Mouse (Mus musculus): ENCODE results near the gene Bivm. TPM values are rescaled to one million over a fixed set of nuclear protein-coding genes. Genes with fewer than 3 reads are reported as not detected.

The Bivm gene
- polyA plus RNA-seq, 1 experiment = 2.1 TPM

GRCm38 (mm10) chr1:44122256-44122655 is 3.5 kb downstream of the Bivm start:
- 5% methylated on average over 3 of the region's 3 CpGs for WGBS
- TF ChIP-seq POLR2A (IDR thresholded peaks at IDR 0.05; ENCODE audit: borderline replicate concordance, control insufficient read depth, low read depth, low read length) (no peak), CTCF (IDR thresholded peaks at IDR 0.05; ENCODE audit: control insufficient read depth, insufficient read depth, low read length) (no peak)
- Histone ChIP-seq H3K27ac (ENCODE audit: control insufficient read depth, insufficient read depth, low read depth, low read length, poor library complexity) (no peak overlapping the region), H3K4me1 (ENCODE audit: control insufficient read depth, insufficient read depth, low read length) (no peaks in the 10 kb centered on the region), H3K4me3 (replicated peaks; ENCODE audit: control insufficient read depth, low read depth, low read length) (no peak overlapping the region)

- WGBS = 64% methylated on average over 4 of the region's 4 CpGs
- TF ChIP-seq POLR2A (IDR thresholded peaks at IDR 0.05; ENCODE audit: borderline replicate concordance, control insufficient read depth, low read depth, low read length) (no peak), CTCF (IDR thresholded peaks at IDR 0.05; ENCODE audit: control insufficient read depth, insufficient read depth, low read length) (no peak)
Measured at GRCm38 (mm10) chr1:44125590-44125989, 6.8 kb downstream of the Bivm start.

GRCm38 (mm10) chr1:44129929-44130581 is 11.3 kb downstream of the Bivm start:
- Histone ChIP-seq H3K4me1 (ENCODE audit: control insufficient read depth, insufficient read depth, low read length) (no peaks in the 10 kb centered on the region), H3K4me3 (replicated peaks; ENCODE audit: control insufficient read depth, low read depth, low read length) (no peak overlapping the region), H3K27ac (ENCODE audit: control insufficient read depth, insufficient read depth, low read depth, low read length, poor library complexity) (no peak overlapping the region)
- 76% methylated on average over 4 of the region's 4 CpGs for WGBS
- no peak for TF ChIP-seq POLR2A (IDR thresholded peaks at IDR 0.05; ENCODE audit: borderline replicate concordance, control insufficient read depth, low read depth, low read length)
- no peak for TF ChIP-seq CTCF (IDR thresholded peaks at IDR 0.05; ENCODE audit: control insufficient read depth, insufficient read depth, low read length)

More at GRCm38 (mm10) chr1:44125590-44125989, 6.8 kb downstream of the Bivm start:
- Histone ChIP-seq H3K4me3 (replicated peaks; ENCODE audit: control insufficient read depth, low read depth, low read length) (no peak overlapping the region), H3K4me1 (ENCODE audit: control insufficient read depth, insufficient read depth, low read length) (no peaks in the 10 kb centered on the region), H3K27ac (ENCODE audit: control insufficient read depth, insufficient read depth, low read depth, low read length, poor library complexity) (no peak overlapping the region)

- Histone ChIP-seq H3K4me1 (ENCODE audit: control insufficient read depth, insufficient read depth, low read length) (no peaks in the 10 kb centered on the region), H3K4me3 (replicated peaks; ENCODE audit: control insufficient read depth, low read depth, low read length) (no peak overlapping the region), H3K27ac (ENCODE audit: control insufficient read depth, insufficient read depth, low read depth, low read length, poor library complexity) (no peak overlapping the region)
- WGBS = 71% methylated on average over 4 of the region's 4 CpGs
- TF ChIP-seq CTCF (IDR thresholded peaks at IDR 0.05; ENCODE audit: control insufficient read depth, insufficient read depth, low read length) = no peak
- no peak for TF ChIP-seq POLR2A (IDR thresholded peaks at IDR 0.05; ENCODE audit: borderline replicate concordance, control insufficient read depth, low read depth, low read length)
Measured at GRCm38 (mm10) chr1:44140232-44140631, 21.5 kb downstream of the Bivm start.

- H3K27ac ChIP-seq (ENCODE audit: control insufficient read depth, insufficient read depth, low read depth, low read length, poor library complexity) = no peak overlapping the region
- no peak for TF ChIP-seq POLR2A (IDR thresholded peaks at IDR 0.05; ENCODE audit: borderline replicate concordance, control insufficient read depth, low read depth, low read length)
- TF ChIP-seq CTCF (IDR thresholded peaks at IDR 0.05; ENCODE audit: control insufficient read depth, insufficient read depth, low read length) = no peak
- WGBS = 82% methylated on average over 5 of the region's 5 CpGs
- H3K4me3 ChIP-seq (replicated peaks; ENCODE audit: control insufficient read depth, low read depth, low read length) = no peak overlapping the region
- no peaks in the 10 kb centered on the region for H3K4me1 ChIP-seq (ENCODE audit: control insufficient read depth, insufficient read depth, low read length)
Measured at GRCm38 (mm10) chr1:44142747-44143146, 24.0 kb downstream of the Bivm start.

GRCm38 (mm10) chr1:44147563-44148381 is 29.0 kb downstream of the Bivm start, which contains the start of gene Ercc5:
Gene Ercc5 (plus strand): TSS chr1:44147744.
- TF ChIP-seq POLR2A (IDR thresholded peaks at IDR 0.05; ENCODE audit: borderline replicate concordance, control insufficient read depth, low read depth, low read length) (peak; percentile 79; the same call in 1 of the 2 replicates), CTCF (IDR thresholded peaks at IDR 0.05; ENCODE audit: control insufficient read depth, insufficient read depth, low read length) (no peak)

GRCm38 (mm10) chr1:44148706-44149105 is 29.9 kb downstream of the Bivm start:
- 33% methylated on average over 6 of the region's 6 CpGs for WGBS
- TF ChIP-seq POLR2A (IDR thresholded peaks at IDR 0.05; ENCODE audit: borderline replicate concordance, control insufficient read depth, low read depth, low read length) (no peak), CTCF (IDR thresholded peaks at IDR 0.05; ENCODE audit: control insufficient read depth, insufficient read depth, low read length) (no peak)
- H3K27ac ChIP-seq (ENCODE audit: control insufficient read depth, insufficient read depth, low read depth, low read length, poor library complexity) = no peak overlapping the region
- H3K4me1 ChIP-seq (ENCODE audit: control insufficient read depth, insufficient read depth, low read length) = no peaks in the 10 kb centered on the region; the same call in 1 of the 2 replicates
- peak overlapping the region; percentile 59 for H3K4me3 ChIP-seq (replicated peaks; ENCODE audit: control insufficient read depth, low read depth, low read length)

More at GRCm38 (mm10) chr1:44147563-44148381, 29.0 kb downstream of the Bivm start, which contains the start of gene Ercc5:
- under 1% methylated on average over 66 of the region's 66 CpGs for WGBS
- H3K4me3 ChIP-seq (replicated peaks; ENCODE audit: control insufficient read depth, low read depth, low read length) = peak within 1 kb of the TSS; percentile 84
- no peaks in the 10 kb centered on the region; the same call in 1 of the 2 replicates for H3K4me1 ChIP-seq (ENCODE audit: control insufficient read depth, insufficient read depth, low read length)
- peak within 1 kb of the TSS; percentile 77; the same call in 1 of the 2 replicates for H3K27ac ChIP-seq (ENCODE audit: control insufficient read depth, insufficient read depth, low read depth, low read length, poor library complexity)

GRCm38 (mm10) chr1:44155287-44155686 is 36.5 kb downstream of the Bivm start:
- 89% methylated on average over 4 of the region's 4 CpGs for WGBS
- no peak overlapping the region for H3K27ac ChIP-seq (ENCODE audit: control insufficient read depth, insufficient read depth, low read depth, low read length, poor library complexity)
- TF ChIP-seq CTCF (IDR thresholded peaks at IDR 0.05; ENCODE audit: control insufficient read depth, insufficient read depth, low read length) (no peak), POLR2A (IDR thresholded peaks at IDR 0.05; ENCODE audit: borderline replicate concordance, control insufficient read depth, low read depth, low read length) (no peak)
- no peaks in the 10 kb centered on the region for H3K4me1 ChIP-seq (ENCODE audit: control insufficient read depth, insufficient read depth, low read length)
- no peak overlapping the region for H3K4me3 ChIP-seq (replicated peaks; ENCODE audit: control insufficient read depth, low read depth, low read length)
